8 mouse cellular contexts compared by ENCODE assay signal in the genomic region with DNA sequence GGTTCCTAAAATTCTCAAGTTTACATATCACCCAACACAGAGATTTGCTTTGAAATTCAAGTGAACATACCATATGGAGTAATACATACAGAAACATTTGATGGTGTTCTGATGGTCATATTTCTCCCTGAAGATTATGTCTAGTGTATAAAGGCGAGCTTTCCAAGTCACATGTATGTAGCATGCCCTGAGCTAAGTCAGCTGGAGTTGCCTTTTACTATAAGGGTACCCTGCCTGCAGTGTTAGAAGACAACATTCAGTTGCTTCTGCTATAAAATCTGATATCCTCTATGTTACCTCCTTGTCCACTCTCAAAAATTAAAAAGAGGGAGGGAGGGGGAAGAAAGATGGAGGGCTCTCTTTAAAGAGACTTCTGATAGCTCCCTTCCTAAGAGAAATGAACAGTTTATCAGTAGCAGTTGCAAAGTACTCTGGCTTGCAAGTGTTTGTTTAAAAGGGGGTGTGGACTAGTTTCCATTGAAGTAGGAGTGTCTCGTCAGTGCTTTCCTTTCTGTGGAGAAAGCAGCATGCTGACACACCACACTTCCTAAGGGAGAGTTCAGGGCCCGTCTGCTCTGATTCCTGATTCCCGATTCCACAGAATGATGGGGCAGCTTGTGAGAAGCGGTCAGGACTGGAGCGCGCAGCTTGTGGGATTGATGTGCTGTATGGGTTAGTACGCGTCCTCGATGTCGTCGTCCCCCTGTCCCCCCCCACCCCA.
DNase-seq lines count a peak whose midpoint lies in the region; ATAC-seq lines count a peak whose summit lies in the region.
"Had no signal": no experiment of that assay in that cellular context is flagged by ENCODE, and none has a peak within 500 bp of the region (broad histone marks: within the 10 kb centered on the region; RNA-seq: fewer than 3 reads in every experiment).

No protein-coding gene starts in this region.

- H3K9me3 ChIP-seq in liver, embryonic 11.5 days (ENCODE audit: control insufficient read depth, low read length): no peaks in the 10 kb centered on the region
- H3K9me3 ChIP-seq in forebrain, embryonic 11.5 days (ENCODE audit: control insufficient read depth, low read length): no peaks in the 10 kb centered on the region
- H3K9me3 ChIP-seq in liver, embryonic 12.5 days (replicated peaks): no peaks in the 10 kb centered on the region
- H3K9me3 ChIP-seq in stomach, embryonic 16.5 days (replicated peaks; ENCODE audit: control insufficient read depth, low read length): no peaks in the 10 kb centered on the region

- 9% methylated on average over 12 of the region's 12 CpGs for WGBS in liver, embryonic 11.5 days
- WGBS in forebrain, embryonic 11.5 days: 14% methylated on average over 12 of the region's 12 CpGs
- 12% methylated on average over 12 of the region's 12 CpGs for WGBS in liver, embryonic 12.5 days (ENCODE audit: insufficient replicate concordance)
- WGBS in stomach, embryonic 16.5 days: 10% methylated on average over 12 of the region's 12 CpGs

- no peak overlapping the region for H3K4me3 ChIP-seq in liver, embryonic 11.5 days (ENCODE audit: low read depth, low read length)
- no peak overlapping the region for H3K4me3 ChIP-seq in forebrain, embryonic 11.5 days (ENCODE audit: low read depth, low read length)
- H3K4me3 ChIP-seq in liver, embryonic 12.5 days: peak overlapping the region; percentile 32
- peak overlapping the region; percentile 27 for H3K4me3 ChIP-seq in stomach, embryonic 16.5 days (replicated peaks; ENCODE audit: low read length)

- H3K27ac ChIP-seq in liver, embryonic 11.5 days (ENCODE audit: low read depth, low read length): no peak overlapping the region
- H3K27ac ChIP-seq in forebrain, embryonic 11.5 days (ENCODE audit: low read depth, low read length): no peak overlapping the region
- no peak overlapping the region for H3K27ac ChIP-seq in liver, embryonic 12.5 days
- H3K27ac ChIP-seq in stomach, embryonic 16.5 days (ENCODE audit: low read length): peak overlapping the region; percentile 38; the same call in 1 of the 2 replicates

- H3K9ac ChIP-seq in liver, embryonic 11.5 days (ENCODE audit: low read depth, low read length): no peak overlapping the region
- no peak overlapping the region for H3K9ac ChIP-seq in forebrain, embryonic 11.5 days (ENCODE audit: low read length)
- H3K9ac ChIP-seq in liver, embryonic 12.5 days: no peak overlapping the region
- 0 out of 2 replicates have a peak overlapping the region, but pooled peaks have one; percentile 39 for H3K9ac ChIP-seq in stomach, embryonic 16.5 days (ENCODE audit: low read length)

- peak overlapping the region; percentile 40 for H3K4me2 ChIP-seq in liver, embryonic 11.5 days
- no peak overlapping the region for H3K4me2 ChIP-seq in forebrain, embryonic 11.5 days (ENCODE audit: low read depth, low read length, severe bottlenecking)
- H3K4me2 ChIP-seq in liver, embryonic 12.5 days: peak overlapping the region; percentile 49
- H3K4me2 ChIP-seq in stomach, embryonic 16.5 days (ENCODE audit: low read depth, low read length): peak overlapping the region; percentile 47

- no peaks in the 10 kb centered on the region for H3K27me3 ChIP-seq in liver, embryonic 11.5 days (replicated peaks; ENCODE audit: control insufficient read depth, insufficient read depth, low read length)
- no peaks in the 10 kb centered on the region for H3K27me3 ChIP-seq in forebrain, embryonic 11.5 days (ENCODE audit: control insufficient read depth, insufficient read depth, low read length)
- 0 out of 2 replicates have a peak, but pooled peaks cover 3% of the 10 kb centered on the region for H3K27me3 ChIP-seq in liver, embryonic 12.5 days (replicated peaks)
- no peaks in the 10 kb centered on the region for H3K27me3 ChIP-seq in stomach, embryonic 16.5 days (ENCODE audit: control insufficient read depth, insufficient read depth, low read length)

- peaks cover 4% of the 10 kb centered on the region for H3K4me1 ChIP-seq in liver, embryonic 11.5 days (replicated peaks; ENCODE audit: control insufficient read depth, insufficient read depth, low read length)
- H3K4me1 ChIP-seq in forebrain, embryonic 11.5 days (replicated peaks; ENCODE audit: control insufficient read depth, insufficient read depth, low read length): peaks cover 10% of the 10 kb centered on the region
- 0 out of 2 replicates have a peak, but pooled peaks cover 5% of the 10 kb centered on the region for H3K4me1 ChIP-seq in liver, embryonic 12.5 days
- H3K4me1 ChIP-seq in stomach, embryonic 16.5 days (ENCODE audit: control insufficient read depth, insufficient read depth, low read length): peaks cover 5% of the 10 kb centered on the region

- ATAC-seq in liver, embryonic 11.5 days (replicated peaks; ENCODE audit: low FRiP score): no peak
- peak; percentile 61; the same call in 1 of the 2 replicates for ATAC-seq in forebrain, embryonic 11.5 days (replicated peaks; ENCODE audit: low FRiP score)
- no peak for ATAC-seq in liver, embryonic 12.5 days
- peak; percentile 86 for ATAC-seq in stomach, embryonic 16.5 days (ENCODE audit: insufficient read depth, low FRiP score)

- H3K36me3 ChIP-seq in liver, embryonic 11.5 days (ENCODE audit: control insufficient read depth, insufficient read depth, low read length): no peaks in the 10 kb centered on the region
- no peaks in the 10 kb centered on the region for H3K36me3 ChIP-seq in forebrain, embryonic 11.5 days (ENCODE audit: control insufficient read depth, insufficient read depth, low read length)
- no peaks in the 10 kb centered on the region for H3K36me3 ChIP-seq in liver, embryonic 12.5 days
- H3K36me3 ChIP-seq in stomach, embryonic 16.5 days (ENCODE audit: control insufficient read depth, insufficient read depth, low read length): no peaks in the 10 kb centered on the region

- no peak for DNase-seq in liver, embryonic 11.5 days (ENCODE audit: low spot score)
- DNase-seq in liver: no peak
- DNase-seq in forebrain, embryonic 11.5 days (ENCODE audit: low spot score): no peak
- no peak for DNase-seq in cerebellum, postnatal 14 days
- DNase-seq in spleen, postnatal 14 days (ENCODE audit: low spot score in 2 of 2): no peak
- DNase-seq: kidney, adult 9 months had no signal

Comparison
In these comparisons a context has a peak if more than half of its experiments do, and no peak if none do; other contexts are left out.
1. H3K4me3 ChIP-seq: peak in liver, embryonic 12.5 days (single experiment) and stomach, embryonic 16.5 days (single experiment); none in liver, embryonic 11.5 days (single experiment) and forebrain, embryonic 11.5 days (single experiment).
2. ATAC-seq: peak in forebrain, embryonic 11.5 days (single experiment) and stomach, embryonic 16.5 days (single experiment); none in liver, embryonic 11.5 days (single experiment) and liver, embryonic 12.5 days (single experiment).